Mouse (Mus musculus): ENCODE measurements around the gene Adgrf5. TPM values are rescaled to one million over a fixed set of nuclear protein-coding genes. Genes with fewer than 3 reads are reported as not detected.
A peak's percentile ranks its signal among the peaks of the same experiment; 100 is the strongest.

Gene Adgrf5
- polyA plus RNA-seq, 1 experiment from 2014 or later = 16.3 TPM

DNA sequence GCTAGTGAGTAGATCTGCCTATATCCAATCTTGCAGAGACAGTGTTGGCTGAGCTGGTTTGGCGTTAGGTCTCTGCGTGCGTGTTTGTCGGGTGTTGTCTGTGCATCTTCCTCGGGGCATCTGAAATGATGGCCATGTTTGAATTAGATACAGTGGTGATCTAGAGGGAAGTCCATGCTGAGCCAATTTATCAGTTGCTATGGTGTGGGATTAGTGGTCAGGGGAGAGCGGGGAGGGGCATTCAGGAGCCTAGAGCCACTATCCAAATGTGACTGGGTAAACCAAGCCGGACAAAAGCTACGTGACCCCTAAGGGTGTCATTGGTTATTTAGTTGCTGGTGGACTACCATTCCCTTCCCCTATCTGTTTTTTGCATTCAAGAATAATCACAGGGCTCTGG is 33.4 kb downstream of the Adgrf5 start:
- no peak for ATAC-seq (ENCODE audit: insufficient read depth, low FRiP score)
- H3K27me3 ChIP-seq (ENCODE audit: control insufficient read depth, insufficient read depth, low read length) = no peaks in the 10 kb centered on the region
- no peaks in the 10 kb centered on the region for H3K36me3 ChIP-seq (ENCODE audit: control insufficient read depth, insufficient read depth, low read length)
- no peak overlapping the region for H3K4me2 ChIP-seq (ENCODE audit: low read depth, low read length)
- WGBS = 84% methylated on average over 8 of the region's 8 CpGs
- no peaks in the 10 kb centered on the region for H3K4me1 ChIP-seq (ENCODE audit: control insufficient read depth, insufficient read depth, low read length)
- no peak overlapping the region for H3K9ac ChIP-seq (ENCODE audit: low read length)
- no peak overlapping the region for H3K27ac ChIP-seq (ENCODE audit: low read length)
- no peaks in the 10 kb centered on the region for H3K9me3 ChIP-seq (replicated peaks; ENCODE audit: control insufficient read depth, low read length)
- H3K4me3 ChIP-seq (replicated peaks; ENCODE audit: low read length) = no peak overlapping the region

DNA sequence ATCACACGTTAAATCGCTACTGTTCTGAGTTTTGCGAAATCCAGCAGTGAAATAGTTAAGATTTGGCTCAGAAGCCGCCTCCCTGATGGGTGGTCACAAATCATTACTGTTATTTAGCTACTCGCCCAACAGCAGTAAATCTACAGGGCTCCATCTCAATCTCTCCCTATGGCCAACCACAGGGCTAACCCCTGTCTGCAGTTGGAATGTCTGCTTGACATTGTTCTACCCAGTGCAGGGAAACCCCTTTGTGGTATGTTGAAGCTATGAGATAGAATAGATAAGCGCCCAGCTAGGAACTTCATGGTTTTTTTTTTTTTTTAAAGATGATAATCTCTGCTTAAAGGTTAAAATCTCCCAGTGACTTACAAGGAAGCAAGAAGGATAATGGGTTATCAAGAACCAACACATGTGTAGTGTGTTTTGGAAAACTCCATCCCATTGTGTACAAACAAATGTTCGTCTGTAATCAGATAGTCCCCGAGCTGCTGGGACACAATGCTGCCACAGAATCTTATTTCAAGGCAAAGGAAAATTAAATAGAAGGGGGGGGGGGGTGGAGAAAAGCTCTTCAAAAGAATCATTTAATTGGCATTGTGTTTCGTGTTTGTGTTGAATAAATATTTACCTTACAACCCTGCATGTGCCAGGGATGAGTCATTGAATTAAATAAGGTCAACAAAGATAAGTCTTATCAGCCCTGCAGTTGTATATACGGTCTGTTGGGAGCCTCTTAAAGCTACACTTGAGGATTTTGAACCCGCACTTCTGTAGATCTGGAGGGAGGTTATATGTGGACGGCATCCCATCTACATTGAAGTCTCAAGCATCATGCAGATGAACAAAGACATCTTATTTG is 35.4 kb downstream of the Adgrf5 start:
- no peaks in the 10 kb centered on the region for H3K9me3 ChIP-seq (replicated peaks; ENCODE audit: control insufficient read depth, low read length)
- H3K27me3 ChIP-seq (ENCODE audit: control insufficient read depth, insufficient read depth, low read length) = no peaks in the 10 kb centered on the region
- H3K4me1 ChIP-seq (ENCODE audit: control insufficient read depth, insufficient read depth, low read length) = no peaks in the 10 kb centered on the region
- H3K36me3 ChIP-seq (ENCODE audit: control insufficient read depth, insufficient read depth, low read length) = no peaks in the 10 kb centered on the region
- no peak overlapping the region for H3K4me2 ChIP-seq (ENCODE audit: low read depth, low read length)
- WGBS = 44% methylated on average over 12 of the region's 12 CpGs
- no peak overlapping the region for H3K4me3 ChIP-seq (replicated peaks; ENCODE audit: low read length)
- H3K9ac ChIP-seq (ENCODE audit: low read length) = no peak overlapping the region
- H3K27ac ChIP-seq (ENCODE audit: low read length) = no peak overlapping the region
- no peak for ATAC-seq (ENCODE audit: insufficient read depth, low FRiP score)

DNA sequence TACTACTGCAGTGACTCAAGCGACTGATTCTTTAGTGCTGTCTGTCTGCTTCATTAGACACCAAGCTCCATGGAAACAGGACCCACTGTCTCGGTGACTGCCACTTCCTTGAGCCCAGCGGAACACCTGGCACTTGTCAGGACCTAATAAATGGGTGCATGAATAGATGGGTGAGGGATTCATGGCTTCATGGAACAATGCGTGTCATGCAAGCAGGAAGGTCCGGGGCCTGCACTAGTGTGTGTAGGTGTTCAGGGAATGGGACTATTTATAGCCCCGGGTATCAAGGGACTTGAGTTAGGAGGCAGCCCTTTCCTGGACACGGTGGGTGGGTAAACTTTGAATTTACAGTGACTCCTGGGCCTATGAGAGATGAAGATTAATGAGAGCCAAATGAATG is 38.4 kb downstream of the Adgrf5 start:
- Histone ChIP-seq H3K36me3 (ENCODE audit: control insufficient read depth, insufficient read depth, low read length) (no peaks in the 10 kb centered on the region), H3K27ac (ENCODE audit: low read length) (no peak overlapping the region), H3K9ac (ENCODE audit: low read length) (no peak overlapping the region), H3K4me3 (replicated peaks; ENCODE audit: low read length) (no peak overlapping the region), H3K27me3 (ENCODE audit: control insufficient read depth, insufficient read depth, low read length) (no peaks in the 10 kb centered on the region), H3K4me2 (ENCODE audit: low read depth, low read length) (no peak overlapping the region), H3K9me3 (replicated peaks; ENCODE audit: control insufficient read depth, low read length) (no peaks in the 10 kb centered on the region), H3K4me1 (ENCODE audit: control insufficient read depth, insufficient read depth, low read length) (no peaks in the 10 kb centered on the region)
- WGBS = 61% methylated on average over 7 of the region's 7 CpGs
- no peak for ATAC-seq (ENCODE audit: insufficient read depth, low FRiP score)

DNA sequence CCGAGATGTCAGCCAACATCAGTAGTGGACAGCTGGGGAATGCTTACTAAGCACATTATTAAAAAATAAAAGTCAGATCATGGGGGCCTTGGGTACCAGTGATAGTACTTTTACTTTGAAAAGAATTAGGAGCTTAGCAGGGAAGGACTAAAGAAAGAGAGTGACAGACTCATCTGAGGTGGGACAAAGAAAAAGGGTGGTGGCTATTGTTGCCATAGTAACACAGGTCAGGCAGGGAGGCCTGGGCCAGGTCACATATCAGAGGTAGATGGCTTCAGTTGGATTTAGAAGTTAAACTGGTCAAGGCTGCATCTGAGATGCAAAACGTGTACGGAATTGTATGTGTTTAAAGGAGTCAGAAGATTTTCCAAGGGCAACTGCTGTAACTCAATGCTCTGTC is 38.9 kb downstream of the Adgrf5 start:
- no peak overlapping the region for H3K27ac ChIP-seq (ENCODE audit: low read length)
- H3K4me2 ChIP-seq (ENCODE audit: low read depth, low read length) = no peak overlapping the region
- 68% methylated on average over 3 of the region's 3 CpGs for WGBS
- no peaks in the 10 kb centered on the region for H3K9me3 ChIP-seq (replicated peaks; ENCODE audit: control insufficient read depth, low read length)
- ATAC-seq (ENCODE audit: insufficient read depth, low FRiP score) = no peak
- H3K9ac ChIP-seq (ENCODE audit: low read length) = no peak overlapping the region
- H3K36me3 ChIP-seq (ENCODE audit: control insufficient read depth, insufficient read depth, low read length) = no peaks in the 10 kb centered on the region
- no peaks in the 10 kb centered on the region for H3K4me1 ChIP-seq (ENCODE audit: control insufficient read depth, insufficient read depth, low read length)
- no peaks in the 10 kb centered on the region for H3K27me3 ChIP-seq (ENCODE audit: control insufficient read depth, insufficient read depth, low read length)
- no peak overlapping the region for H3K4me3 ChIP-seq (replicated peaks; ENCODE audit: low read length)

DNA sequence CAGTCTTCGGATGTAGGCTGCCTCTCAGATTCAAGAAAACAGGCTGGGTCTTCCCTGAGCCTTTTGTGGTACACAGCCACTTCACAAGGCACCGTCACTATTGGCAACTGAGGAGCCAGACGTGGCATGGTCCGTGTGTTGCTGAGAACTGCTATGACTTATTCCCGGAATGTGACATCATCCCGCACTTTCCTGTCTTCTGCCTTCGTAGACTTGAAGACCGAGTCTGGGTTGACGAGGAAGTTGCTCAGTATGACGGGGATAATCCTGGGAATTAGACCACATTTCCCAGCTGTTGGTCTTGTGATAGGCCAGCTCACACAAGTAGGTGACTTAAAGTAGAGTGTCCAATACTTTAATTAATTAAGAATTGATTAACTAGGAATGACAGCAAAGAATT is 40.2 kb downstream of the Adgrf5 start:
- H3K36me3 ChIP-seq (ENCODE audit: control insufficient read depth, insufficient read depth, low read length) = no peaks in the 10 kb centered on the region
- ATAC-seq (ENCODE audit: insufficient read depth, low FRiP score) = no peak
- H3K4me2 ChIP-seq (ENCODE audit: low read depth, low read length) = no peak overlapping the region
- no peak overlapping the region for H3K27ac ChIP-seq (ENCODE audit: low read length)
- no peak overlapping the region for H3K4me3 ChIP-seq (replicated peaks; ENCODE audit: low read length)
- H3K9me3 ChIP-seq (replicated peaks; ENCODE audit: control insufficient read depth, low read length) = no peaks in the 10 kb centered on the region
- no peaks in the 10 kb centered on the region for H3K4me1 ChIP-seq (ENCODE audit: control insufficient read depth, insufficient read depth, low read length)
- no peaks in the 10 kb centered on the region for H3K27me3 ChIP-seq (ENCODE audit: control insufficient read depth, insufficient read depth, low read length)
- 77% methylated on average over 10 of the region's 10 CpGs for WGBS
- no peak overlapping the region for H3K9ac ChIP-seq (ENCODE audit: low read length)

DNA sequence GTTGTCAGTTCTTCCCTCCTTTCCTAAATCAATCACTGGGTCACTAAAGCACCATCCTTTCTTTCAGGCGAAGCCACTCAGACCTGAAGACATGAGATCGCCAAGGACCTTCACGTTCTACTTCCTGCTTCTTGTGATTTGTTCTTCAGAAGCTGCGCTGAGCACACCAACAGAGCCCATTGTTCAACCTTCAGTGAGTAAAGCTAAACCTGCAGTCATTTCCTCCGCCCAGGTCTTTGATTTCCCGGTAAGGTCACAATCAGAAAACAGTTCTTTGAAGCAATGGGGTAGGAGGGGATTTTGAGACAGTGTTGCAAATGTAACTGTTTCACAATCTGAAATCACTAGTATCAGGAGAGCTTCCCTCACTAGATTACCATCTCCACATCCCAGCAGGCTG is 43.6 kb downstream of the Adgrf5 start:
- Histone ChIP-seq H3K4me1 (ENCODE audit: control insufficient read depth, insufficient read depth, low read length) (no peaks in the 10 kb centered on the region), H3K36me3 (ENCODE audit: control insufficient read depth, insufficient read depth, low read length) (no peaks in the 10 kb centered on the region), H3K9me3 (replicated peaks; ENCODE audit: control insufficient read depth, low read length) (no peaks in the 10 kb centered on the region), H3K4me3 (replicated peaks; ENCODE audit: low read length) (no peak overlapping the region), H3K27ac (ENCODE audit: low read length) (no peak overlapping the region), H3K4me2 (ENCODE audit: low read depth, low read length) (no peak overlapping the region), H3K9ac (ENCODE audit: low read length) (no peak overlapping the region), H3K27me3 (ENCODE audit: control insufficient read depth, insufficient read depth, low read length) (no peaks in the 10 kb centered on the region)
- 50% methylated on average over 6 of the region's 6 CpGs for WGBS
- no peak for ATAC-seq (ENCODE audit: insufficient read depth, low FRiP score)

DNA sequence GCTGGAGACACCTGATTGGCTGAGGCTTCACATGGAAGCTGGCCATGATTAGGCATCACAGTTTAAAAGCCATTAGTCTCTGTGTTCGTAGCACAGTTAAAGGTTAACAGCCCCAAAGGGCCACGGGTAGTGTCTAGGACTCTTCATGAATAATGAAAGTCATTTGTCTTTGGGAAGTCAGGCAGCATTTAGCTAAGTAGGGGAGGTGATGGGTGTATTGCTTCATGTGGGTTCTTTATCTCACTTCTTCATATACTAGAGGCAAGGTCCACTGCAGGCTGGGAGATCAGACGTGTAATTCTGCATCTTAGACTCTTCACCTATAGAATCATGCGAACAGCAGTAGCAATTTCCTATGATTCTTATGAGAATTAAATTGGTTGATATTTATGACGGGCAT is 44.2 kb downstream of the Adgrf5 start:
- H3K4me3 ChIP-seq (replicated peaks; ENCODE audit: low read length) = no peak overlapping the region
- 47% methylated on average over 5 of the region's 5 CpGs for WGBS
- ATAC-seq (ENCODE audit: insufficient read depth, low FRiP score) = no peak

DNA sequence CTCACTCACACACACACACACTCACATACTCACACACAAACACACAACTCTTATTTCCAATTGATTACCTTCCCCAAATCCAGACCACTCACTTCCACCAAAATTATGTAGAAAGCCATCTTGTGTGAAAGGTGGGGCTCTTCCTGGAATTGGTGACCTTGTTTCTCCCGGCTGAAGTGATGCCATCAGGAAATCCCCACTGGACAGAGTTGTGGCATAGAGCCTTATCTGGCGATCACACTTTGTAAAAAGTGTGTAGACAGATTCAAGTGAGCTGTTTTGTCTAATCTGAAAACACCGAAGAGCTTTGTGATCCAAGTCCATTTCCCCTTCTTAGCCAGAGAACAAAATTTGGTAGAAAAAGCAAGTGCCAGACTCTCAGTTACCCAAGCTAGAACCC is 46.1 kb downstream of the Adgrf5 start:
- no peaks in the 10 kb centered on the region for H3K9me3 ChIP-seq (replicated peaks; ENCODE audit: control insufficient read depth, low read length)
- 71% methylated on average over 3 of the region's 3 CpGs for WGBS

More for the DNA sequence above, 44.2 kb downstream of the Adgrf5 start:
- H3K27ac ChIP-seq (ENCODE audit: low read length) = no peak overlapping the region
- no peaks in the 10 kb centered on the region for H3K36me3 ChIP-seq (ENCODE audit: control insufficient read depth, insufficient read depth, low read length)
- H3K9me3 ChIP-seq (replicated peaks; ENCODE audit: control insufficient read depth, low read length) = no peaks in the 10 kb centered on the region
- no peaks in the 10 kb centered on the region for H3K4me1 ChIP-seq (ENCODE audit: control insufficient read depth, insufficient read depth, low read length)
- no peaks in the 10 kb centered on the region for H3K27me3 ChIP-seq (ENCODE audit: control insufficient read depth, insufficient read depth, low read length)
- no peak overlapping the region for H3K9ac ChIP-seq (ENCODE audit: low read length)
- H3K4me2 ChIP-seq (ENCODE audit: low read depth, low read length) = no peak overlapping the region

DNA sequence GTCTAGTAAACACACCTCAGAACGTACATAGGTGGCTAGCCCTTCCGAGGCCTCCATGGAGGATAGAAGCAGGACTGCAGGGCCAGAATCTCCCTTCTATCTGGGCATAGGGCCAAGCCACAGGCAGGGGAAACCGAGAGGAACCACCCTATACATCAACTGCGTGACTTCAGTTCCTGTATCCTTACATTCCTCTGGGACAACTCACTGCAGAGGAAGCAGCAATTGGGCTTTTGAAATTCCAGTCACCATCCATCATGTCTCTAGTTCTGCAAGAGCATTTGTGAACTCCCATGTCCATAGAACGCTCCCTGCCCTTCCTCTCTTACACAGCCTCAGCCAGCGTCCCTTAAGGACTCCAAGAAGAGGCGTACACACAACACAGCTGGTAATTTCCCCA is 47.3 kb downstream of the Adgrf5 start:
- Histone ChIP-seq H3K4me3 (replicated peaks; ENCODE audit: low read length) (no peak overlapping the region), H3K36me3 (ENCODE audit: control insufficient read depth, insufficient read depth, low read length) (no peaks in the 10 kb centered on the region), H3K27me3 (ENCODE audit: control insufficient read depth, insufficient read depth, low read length) (no peaks in the 10 kb centered on the region), H3K27ac (ENCODE audit: low read length) (no peak overlapping the region), H3K9ac (ENCODE audit: low read length) (no peak overlapping the region), H3K4me1 (ENCODE audit: control insufficient read depth, insufficient read depth, low read length) (no peaks in the 10 kb centered on the region), H3K9me3 (replicated peaks; ENCODE audit: control insufficient read depth, low read length) (no peaks in the 10 kb centered on the region), H3K4me2 (ENCODE audit: low read depth, low read length) (no peak overlapping the region)
- 39% methylated on average over 7 of the region's 7 CpGs for WGBS
- ATAC-seq (ENCODE audit: insufficient read depth, low FRiP score) = peak; percentile 60

More for the DNA sequence above, 46.1 kb downstream of the Adgrf5 start:
- Histone ChIP-seq H3K4me1 (ENCODE audit: control insufficient read depth, insufficient read depth, low read length) (no peaks in the 10 kb centered on the region), H3K4me2 (ENCODE audit: low read depth, low read length) (no peak overlapping the region), H3K36me3 (ENCODE audit: control insufficient read depth, insufficient read depth, low read length) (no peaks in the 10 kb centered on the region), H3K27me3 (ENCODE audit: control insufficient read depth, insufficient read depth, low read length) (no peaks in the 10 kb centered on the region), H3K4me3 (replicated peaks; ENCODE audit: low read length) (no peak overlapping the region), H3K27ac (ENCODE audit: low read length) (no peak overlapping the region), H3K9ac (ENCODE audit: low read length) (no peak overlapping the region)
- no peak for ATAC-seq (ENCODE audit: insufficient read depth, low FRiP score)
